Mouse (Mus musculus) neural tube, embryonic 12.5 days (tissue): ENCODE measurements around the gene Klri2. TPM values are rescaled to one million over a fixed set of nuclear protein-coding genes. Genes with fewer than 3 reads are reported as not detected.
"Not testable (repeated sequence)": the region's sequence is repeated elsewhere in the genome, so short reads cannot be mapped to it uniquely, and the experiment has no call there.

Source experiments
- ATAC-seq: fragments of 200-750 bp; cut with Nextera tagmentation; 2 replicates; pipeline ENCODE4 v1.8.0; 2017; ENCODE audit warnings: low read depth, mild to moderate bottlenecking, moderate TSS enrichment, moderate library complexity; ENCODE audit not compliant: low FRiP score
- H3K27ac ChIP-seq: fragments of 300-500 bp; sonication (generic); 2 replicates; pipeline ENCODE4 v1.5.1; 2016
- H3K27me3 ChIP-seq: fragments of 300-500 bp; sonication (generic); replicated peaks from 2 replicates; pipeline ENCODE4 v1.6.1; 2016; ENCODE audit warnings: mild to moderate bottlenecking
- H3K36me3 ChIP-seq: fragments of 300-500 bp; sonication (generic); 2 replicates; pipeline ENCODE4 v1.6.1; 2016; ENCODE audit warnings: mild to moderate bottlenecking
- H3K4me1 ChIP-seq: fragments of 300-500 bp; sonication (generic); 2 replicates; pipeline ENCODE4 v1.6.1; 2016
- H3K4me2 ChIP-seq: fragments of 300-500 bp; sonication (generic); replicated peaks from 2 replicates; pipeline ENCODE4 v1.6.1; 2016; ENCODE audit warnings: mild to moderate bottlenecking
- H3K4me3 ChIP-seq: fragments of 300-500 bp; sonication (generic); 2 replicates; pipeline ENCODE4 v1.5.1; 2016
- H3K9ac ChIP-seq: fragments of 300-500 bp; sonication (generic); 2 replicates; pipeline ENCODE4 v1.6.1; 2016; ENCODE audit warnings: mild to moderate bottlenecking
- H3K9me3 ChIP-seq: fragments of 300-500 bp; sonication (generic); 2 replicates; pipeline ENCODE4 v1.6.1; 2016; ENCODE audit warnings: mild to moderate bottlenecking
- WGBS: fragments of 180-500 bp; shearing (Covaris S2); methylation state at CpG from one replicate; pipeline ENCODE4 v1.1.7; 2016; 5-methylcytosine and 5-hydroxymethylcytosine counted together
- polyA plus RNA-seq: library from polyadenylated mRNA; unstranded; fragments of >200 nt; fragmentation: Nextera tagmentation; extraction: Ambion mirVana; gene quantifications from 2 replicates; pipeline ENCODE4 v1.2.1, GENCODE M21; 2016

The Klri2 gene
- not detected in 2 replicates for polyA plus RNA-seq

DNA sequence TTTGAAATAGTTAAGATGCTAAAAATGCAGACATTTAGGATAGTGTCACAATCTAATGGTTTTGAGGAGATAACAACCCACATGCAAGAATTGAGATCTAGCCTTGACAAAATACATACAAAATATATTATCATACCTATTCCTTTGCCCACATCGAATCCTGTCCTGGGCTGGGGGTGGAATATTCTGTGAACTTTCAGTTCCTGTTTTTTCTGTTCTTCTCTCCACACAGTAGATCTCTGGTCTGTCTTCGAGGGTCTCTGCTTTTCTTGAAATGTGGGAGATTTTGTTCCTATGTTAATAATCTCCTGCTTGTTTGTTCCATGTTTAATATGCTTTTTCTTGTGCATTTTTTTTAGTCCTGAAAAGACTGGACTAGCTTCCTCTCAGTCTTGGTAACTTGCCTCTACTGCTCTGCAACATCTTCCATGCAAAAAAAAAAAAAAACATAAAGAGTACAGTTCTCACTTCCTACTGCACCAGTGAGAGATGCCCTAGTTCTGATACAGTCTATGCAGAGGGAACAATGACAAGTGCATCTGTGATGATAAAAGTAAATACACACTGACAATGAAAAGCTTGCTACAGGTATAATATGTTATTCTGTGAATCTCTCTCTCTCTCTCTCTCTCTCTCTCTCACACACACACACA lies at the start of gene Klri2:
Gene Klri2 (minus strand): TSS at position 416 of the 653 bp plus-strand sequence.
- no peak for ATAC-seq
- Histone ChIP-seq H3K9ac (no peak within 1 kb of the TSS), H3K4me3 (no peak within 1 kb of the TSS), H3K27me3 (no peaks in the 10 kb centered on the region), H3K9me3 (no peaks in the 10 kb centered on the region), H3K4me2 (no peak within 1 kb of the TSS), H3K4me1 (no peaks in the 10 kb centered on the region), H3K36me3 (no peaks in the 10 kb centered on the region), H3K27ac (no peak within 1 kb of the TSS)
- 80% methylated on average over 2 of the region's 2 CpGs for whole genome bisulfite sequencing

DNA sequence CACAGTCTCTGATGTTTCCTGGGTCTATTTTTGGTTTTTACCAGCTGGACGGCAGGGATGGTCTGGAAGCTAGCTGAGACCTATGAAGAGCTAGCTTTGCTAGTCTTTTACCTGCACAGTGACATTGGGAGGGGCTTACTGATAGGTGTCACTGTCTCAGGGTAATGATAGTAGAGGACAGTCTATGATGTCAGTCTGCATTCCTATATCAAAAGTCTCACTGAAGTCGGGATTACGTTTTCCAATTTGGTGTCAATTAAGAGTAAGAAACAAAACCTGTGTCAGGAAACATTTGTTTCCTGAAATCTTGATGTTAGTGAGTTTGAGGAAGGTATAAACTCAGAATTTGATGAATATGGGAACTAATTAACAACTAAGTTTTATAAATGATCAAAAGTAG lies 43.9 kb upstream of the Klri2 start, which contains the start of gene Gm156:
Gene Gm156 (minus strand): TSS at position 101 of the 400 bp plus-strand sequence.
- WGBS: 92% methylated on average over 3 of the region's 3 CpGs
- H3K27me3 ChIP-seq, H3K36me3 ChIP-seq, H3K27ac ChIP-seq, ATAC-seq, H3K4me3 ChIP-seq, H3K4me1 ChIP-seq, H3K9me3 ChIP-seq, H3K9ac ChIP-seq, H3K4me2 ChIP-seq: not testable (repeated sequence)

DNA sequence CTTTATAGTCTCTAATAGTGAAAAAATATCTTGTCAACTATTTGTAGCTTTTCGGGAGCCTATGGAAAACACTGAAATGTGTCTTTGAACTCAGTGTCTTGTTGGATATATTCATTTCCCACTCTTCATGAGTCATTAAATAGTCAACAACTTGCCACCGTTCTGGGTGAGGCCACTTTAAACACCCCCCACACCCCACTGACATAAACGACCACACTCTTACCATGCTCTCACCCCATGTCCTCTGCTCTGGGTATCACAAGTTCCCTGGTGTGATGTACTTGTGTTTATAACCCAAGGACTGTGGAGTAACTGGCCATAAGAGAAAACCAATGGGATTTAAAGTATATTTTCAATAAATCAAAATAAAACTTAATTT lies 7.4 kb upstream of the Klri2 start:
- no peak overlapping the region for H3K9ac ChIP-seq
- H3K9me3 ChIP-seq: no peaks in the 10 kb centered on the region
- no peak overlapping the region for H3K4me2 ChIP-seq
- no peak for ATAC-seq
- H3K4me3 ChIP-seq: no peak overlapping the region
- WGBS: 83% methylated on average over 3 of the region's 3 CpGs
- H3K27me3 ChIP-seq: no peaks in the 10 kb centered on the region
- no peaks in the 10 kb centered on the region for H3K36me3 ChIP-seq
- H3K4me1 ChIP-seq: no peaks in the 10 kb centered on the region
- H3K27ac ChIP-seq: no peak overlapping the region

DNA sequence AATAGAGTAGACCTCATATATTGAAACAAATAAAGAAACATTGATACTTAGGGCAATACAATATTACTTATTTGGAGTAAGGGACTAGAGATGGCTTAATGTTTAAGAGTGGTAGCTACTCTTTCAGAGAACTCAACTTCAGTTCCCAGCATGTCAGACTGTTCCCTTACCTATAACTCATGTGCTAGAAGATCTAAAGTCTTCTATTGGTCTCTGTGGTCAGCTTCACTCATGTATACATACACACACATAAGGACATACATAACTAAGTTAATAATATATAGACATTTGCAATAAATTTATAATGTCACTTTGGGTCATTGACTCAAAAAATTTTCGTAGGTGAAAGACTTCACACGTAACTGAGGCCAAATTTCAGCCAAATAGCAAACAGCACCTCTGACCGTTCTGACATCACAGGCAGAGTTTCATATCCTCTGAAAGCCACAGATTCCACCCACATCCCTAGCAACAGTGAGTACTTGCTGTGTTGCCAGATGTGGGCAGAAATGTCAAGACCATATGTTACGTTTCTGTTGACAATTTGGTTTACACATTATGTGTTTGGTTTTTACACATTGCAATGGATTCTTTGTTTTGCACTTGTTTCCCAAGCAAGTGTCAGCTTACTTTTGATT lies 6.9 kb upstream of the Klri2 start:
- H3K9ac ChIP-seq: no peak overlapping the region
- 85% methylated on average over 4 of the region's 4 CpGs for WGBS
- ATAC-seq: no peak
- H3K36me3 ChIP-seq: no peaks in the 10 kb centered on the region
- H3K4me2 ChIP-seq: no peak overlapping the region
- H3K27ac ChIP-seq: no peak overlapping the region
- H3K4me3 ChIP-seq: no peak overlapping the region
- H3K4me1 ChIP-seq: no peaks in the 10 kb centered on the region
- H3K9me3 ChIP-seq: no peaks in the 10 kb centered on the region
- H3K27me3 ChIP-seq: no peaks in the 10 kb centered on the region

DNA sequence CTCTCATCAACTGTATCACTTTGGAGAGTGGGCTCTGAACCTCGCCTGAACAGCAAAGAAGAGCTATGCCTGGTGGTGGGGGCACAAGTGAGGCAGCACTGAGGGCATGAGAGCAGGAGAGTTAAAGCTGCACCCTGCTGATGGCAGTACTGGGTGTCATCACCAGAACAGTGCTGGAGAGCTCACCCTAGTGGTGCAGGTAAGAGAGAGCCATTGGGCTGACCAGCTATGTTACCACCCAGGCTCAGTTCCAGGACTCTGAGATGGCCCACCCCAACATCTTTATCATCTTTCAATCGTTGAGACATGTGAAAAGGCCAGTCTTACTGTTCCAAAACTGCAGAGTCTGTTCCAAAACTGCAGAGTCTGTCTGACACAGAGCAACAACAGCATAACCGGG lies 5.9 kb upstream of the Klri2 start:
- H3K36me3 ChIP-seq: no peaks in the 10 kb centered on the region
- no peak overlapping the region for H3K4me3 ChIP-seq
- no peak overlapping the region for H3K27ac ChIP-seq
- no peaks in the 10 kb centered on the region for H3K27me3 ChIP-seq
- H3K9me3 ChIP-seq: no peaks in the 10 kb centered on the region
- ATAC-seq: no peak
- WGBS: 78% methylated on average over 3 of the region's 3 CpGs
- no peak overlapping the region for H3K9ac ChIP-seq
- no peak overlapping the region for H3K4me2 ChIP-seq
- H3K4me1 ChIP-seq: no peaks in the 10 kb centered on the region

DNA sequence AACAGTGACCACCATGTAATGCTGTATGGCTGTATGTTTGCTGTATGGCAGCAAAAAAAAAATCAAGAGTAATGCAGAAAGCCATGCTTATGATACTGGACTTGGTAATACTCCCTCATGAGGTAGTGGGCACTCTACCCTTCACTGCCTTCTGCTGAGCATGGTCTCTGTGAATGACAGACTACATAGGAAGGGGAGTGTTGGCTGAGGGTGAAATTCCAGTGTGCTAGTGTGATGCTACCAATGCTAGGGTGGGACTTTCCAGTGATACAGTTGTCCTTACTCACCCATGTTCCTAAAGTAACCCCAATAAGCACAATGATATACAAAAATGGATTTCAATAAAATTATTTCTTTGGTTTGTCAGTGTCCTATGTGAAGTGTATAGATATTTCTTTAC lies 3.9 kb downstream of the Klri2 start:
- Histone ChIP-seq H3K4me3 (no peak overlapping the region), H3K4me2 (no peak overlapping the region), H3K27ac (no peak overlapping the region), H3K9me3 (no peaks in the 10 kb centered on the region), H3K9ac (no peak overlapping the region), H3K4me1 (no peaks in the 10 kb centered on the region), H3K36me3 (no peaks in the 10 kb centered on the region), H3K27me3 (no peaks in the 10 kb centered on the region)
- no peak for ATAC-seq

DNA sequence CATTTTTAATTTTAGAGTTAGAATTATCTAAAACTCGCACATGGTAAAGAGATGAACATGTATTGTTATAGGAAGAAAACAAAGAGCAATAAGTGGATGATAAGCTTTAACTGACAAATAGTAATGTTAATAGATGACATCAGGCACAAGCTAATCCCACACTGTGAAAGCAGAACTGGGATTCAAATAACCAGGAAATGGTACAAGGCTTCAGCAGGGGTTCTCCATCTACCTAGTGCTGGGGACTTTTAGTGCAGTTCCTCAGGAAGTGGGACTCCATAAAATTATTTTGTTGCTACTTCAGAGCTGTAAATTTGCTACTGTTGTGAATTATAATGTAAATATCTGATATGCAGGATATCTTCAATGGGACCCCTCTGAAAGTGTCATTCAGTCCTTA lies 13.0 kb downstream of the Klri2 start:
- H3K36me3 ChIP-seq: no peaks in the 10 kb centered on the region
- no peak overlapping the region for H3K4me3 ChIP-seq
- H3K27ac ChIP-seq: no peak overlapping the region
- no peak overlapping the region for H3K9ac ChIP-seq
- H3K4me1 ChIP-seq: no peaks in the 10 kb centered on the region
- H3K4me2 ChIP-seq: no peak overlapping the region
- no peaks in the 10 kb centered on the region for H3K27me3 ChIP-seq
- WGBS: 81% methylated on average over 1 of the region's 1 CpGs
- no peaks in the 10 kb centered on the region for H3K9me3 ChIP-seq
- no peak for ATAC-seq

DNA sequence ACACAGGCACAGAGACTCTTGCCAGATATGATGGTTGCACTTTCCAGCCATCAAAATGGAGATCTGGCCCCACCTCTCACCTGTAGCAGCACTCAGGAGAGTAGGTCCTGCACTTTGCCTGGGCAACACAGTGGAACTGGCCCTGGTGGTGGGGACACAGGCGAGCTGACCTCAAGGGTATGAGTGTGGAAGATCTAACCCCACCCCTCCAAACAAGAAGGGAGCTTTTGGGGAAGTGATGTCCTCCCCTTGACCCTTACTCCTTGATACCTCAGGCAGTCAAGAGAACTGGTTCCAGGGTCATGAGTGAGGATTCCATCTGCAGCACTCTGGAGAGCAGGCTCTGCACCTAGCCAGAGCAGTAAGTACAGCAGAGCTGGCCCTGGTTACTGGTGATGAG lies 18.9 kb downstream of the Klri2 start:
- no peaks in the 10 kb centered on the region for H3K27me3 ChIP-seq
- H3K9me3 ChIP-seq: no peaks in the 10 kb centered on the region
- no peak overlapping the region for H3K27ac ChIP-seq
- no peak overlapping the region for H3K4me2 ChIP-seq
- ATAC-seq: no peak
- H3K4me3 ChIP-seq: no peak overlapping the region
- 78% methylated on average over 1 of the region's 1 CpGs for WGBS
- no peaks in the 10 kb centered on the region for H3K4me1 ChIP-seq
- no peaks in the 10 kb centered on the region for H3K36me3 ChIP-seq
- no peak overlapping the region for H3K9ac ChIP-seq

DNA sequence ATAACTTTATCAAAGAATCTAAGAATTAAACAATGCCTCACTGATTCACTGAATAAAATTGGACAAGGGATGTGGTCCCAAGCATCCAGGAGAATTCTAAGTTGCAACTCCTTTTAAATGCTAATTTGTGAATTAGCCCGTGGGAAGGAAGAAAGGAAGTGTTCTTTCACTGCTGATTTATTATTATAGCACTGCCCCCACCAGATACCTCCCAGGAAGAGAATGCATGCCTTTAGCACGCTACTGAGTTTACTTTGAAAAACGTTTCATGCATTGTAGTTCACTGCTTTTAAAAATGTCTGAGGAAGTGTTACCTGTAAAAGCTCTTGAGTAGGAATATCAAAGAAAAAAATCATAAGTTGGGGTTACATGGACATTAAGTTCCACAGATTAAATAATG lies 19.8 kb downstream of the Klri2 start:
- ATAC-seq: peak; percentile 68; the same call in 1 of the 2 replicates
- 4% methylated on average over 3 of the region's 3 CpGs for WGBS
- no peak overlapping the region for H3K4me2 ChIP-seq

DNA sequence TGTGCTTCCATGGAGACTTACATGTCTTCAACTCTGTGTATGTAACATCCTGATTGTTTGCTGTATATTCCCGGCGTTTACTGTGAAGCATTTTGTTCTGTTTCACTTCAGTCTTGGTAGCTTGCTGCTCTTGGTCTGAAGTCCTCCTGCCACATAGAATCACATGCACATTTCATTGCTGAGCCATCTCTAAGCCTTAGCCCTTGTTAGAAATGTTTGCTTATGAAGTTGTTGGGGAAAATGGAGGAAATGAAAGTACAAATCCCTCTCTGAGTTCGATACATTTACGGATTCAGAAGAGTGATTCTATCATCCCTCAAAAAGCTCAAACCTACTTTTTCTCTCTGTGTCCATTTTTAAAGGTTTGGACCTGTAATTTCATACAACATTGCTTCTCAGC lies 23.3 kb downstream of the Klri2 start, which contains the start of gene Klri1:
Gene Klri1 (minus strand): TSS at position 101 of the 400 bp plus-strand sequence.
- no peak for ATAC-seq

More for the DNA sequence above, 19.8 kb downstream of the Klri2 start:
- Histone ChIP-seq H3K27ac (no peak overlapping the region), H3K9me3 (no peaks in the 10 kb centered on the region), H3K36me3 (no peaks in the 10 kb centered on the region), H3K4me3 (no peak overlapping the region), H3K9ac (no peak overlapping the region), H3K4me1 (no peaks in the 10 kb centered on the region), H3K27me3 (no peaks in the 10 kb centered on the region)

DNA sequence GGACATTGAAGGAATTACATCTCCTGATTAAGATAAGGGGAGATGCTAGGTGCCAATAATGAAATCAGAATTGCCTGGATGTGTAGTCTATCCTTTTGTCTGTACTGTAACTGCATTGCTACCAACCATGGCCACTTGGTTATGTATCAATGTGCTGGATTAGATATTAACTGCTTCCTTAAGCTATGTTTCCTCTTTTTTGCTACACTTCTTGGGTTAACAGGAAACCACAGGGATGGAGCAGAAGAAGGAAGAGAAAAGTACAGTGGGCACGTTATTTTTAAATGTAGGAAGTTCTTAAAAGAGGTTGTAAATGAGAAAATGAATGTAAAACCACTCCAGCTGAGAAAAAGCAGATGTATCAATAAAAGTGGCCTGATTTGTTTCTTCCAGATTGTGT lies 26.7 kb downstream of the Klri2 start:
- Histone ChIP-seq H3K9me3 (no peaks in the 10 kb centered on the region), H3K27ac (no peak overlapping the region), H3K27me3 (no peaks in the 10 kb centered on the region), H3K36me3 (no peaks in the 10 kb centered on the region), H3K4me1 (no peaks in the 10 kb centered on the region), H3K9ac (no peak overlapping the region), H3K4me3 (no peak overlapping the region), H3K4me2 (no peak overlapping the region)
- no peak for ATAC-seq
- WGBS: 53% methylated on average over 1 of the region's 1 CpGs

More for the DNA sequence above, 23.3 kb downstream of the Klri2 start, which contains the start of gene Klri1:
- Histone ChIP-seq H3K9me3 (no peaks in the 10 kb centered on the region), H3K27me3 (no peaks in the 10 kb centered on the region), H3K4me1 (no peaks in the 10 kb centered on the region), H3K27ac (no peak within 1 kb of the TSS), H3K4me2 (no peak within 1 kb of the TSS), H3K4me3 (no peak within 1 kb of the TSS), H3K36me3 (no peaks in the 10 kb centered on the region), H3K9ac (no peak within 1 kb of the TSS)
- WGBS: 91% methylated on average over 4 of the region's 4 CpGs

DNA sequence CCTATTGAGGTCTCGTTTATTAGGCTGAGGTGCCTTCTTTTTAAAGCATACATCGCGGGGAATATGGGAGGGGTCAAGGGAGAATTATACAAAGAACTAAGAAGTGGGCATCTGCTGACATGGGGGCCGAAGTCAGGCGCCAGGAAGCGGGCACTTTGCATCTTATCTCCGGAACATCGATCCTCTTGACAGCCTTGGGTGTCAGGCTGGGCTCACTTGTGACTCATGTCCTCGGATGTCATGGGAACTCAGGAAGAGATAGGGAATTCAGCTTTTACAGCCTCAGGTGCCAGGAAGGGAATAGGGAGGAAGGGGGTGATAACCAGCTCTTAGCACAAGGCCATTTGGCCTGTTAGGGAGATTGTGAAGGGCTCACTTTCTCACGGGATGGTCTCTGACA lies 48.8 kb downstream of the Klri2 start:
- H3K36me3 ChIP-seq, H3K4me2 ChIP-seq, H3K27ac ChIP-seq, H3K27me3 ChIP-seq, H3K4me3 ChIP-seq, H3K4me1 ChIP-seq, H3K9me3 ChIP-seq, H3K9ac ChIP-seq, ATAC-seq: not testable (repeated sequence)
- 89% methylated on average over 10 of the region's 10 CpGs for WGBS

DNA sequence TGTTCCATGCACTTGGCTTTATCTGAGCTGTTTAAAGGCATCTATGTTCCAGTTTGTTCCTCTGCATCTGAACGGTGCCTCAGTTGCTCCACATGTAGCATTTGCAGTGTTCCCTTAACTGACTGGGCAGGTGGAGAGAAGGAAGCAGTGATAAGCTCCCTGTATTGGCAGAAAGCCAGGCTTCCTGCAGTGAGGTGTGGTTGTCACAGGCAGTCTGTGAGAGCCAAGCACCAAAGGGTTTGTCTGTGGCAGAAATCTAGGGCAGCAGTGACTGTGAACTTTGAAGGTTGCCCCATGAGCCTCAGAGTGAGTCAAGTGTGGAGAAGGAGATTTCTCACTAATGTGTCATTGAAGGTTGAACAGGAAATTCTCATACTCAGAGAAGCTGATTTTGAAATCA lies 59.9 kb downstream of the Klri2 start:
- Histone ChIP-seq H3K27ac (no peak overlapping the region), H3K36me3 (no peaks in the 10 kb centered on the region), H3K4me2 (no peak overlapping the region), H3K9me3 (no peaks in the 10 kb centered on the region), H3K4me1 (no peaks in the 10 kb centered on the region), H3K4me3 (no peak overlapping the region), H3K9ac (no peak overlapping the region), H3K27me3 (no peaks in the 10 kb centered on the region)
- ATAC-seq: no peak
- WGBS: 88% methylated on average over 1 of the region's 1 CpGs
